Mouse (Mus musculus): Measurements from ENCODE around the gene Rnaseh2c.

DNA sequence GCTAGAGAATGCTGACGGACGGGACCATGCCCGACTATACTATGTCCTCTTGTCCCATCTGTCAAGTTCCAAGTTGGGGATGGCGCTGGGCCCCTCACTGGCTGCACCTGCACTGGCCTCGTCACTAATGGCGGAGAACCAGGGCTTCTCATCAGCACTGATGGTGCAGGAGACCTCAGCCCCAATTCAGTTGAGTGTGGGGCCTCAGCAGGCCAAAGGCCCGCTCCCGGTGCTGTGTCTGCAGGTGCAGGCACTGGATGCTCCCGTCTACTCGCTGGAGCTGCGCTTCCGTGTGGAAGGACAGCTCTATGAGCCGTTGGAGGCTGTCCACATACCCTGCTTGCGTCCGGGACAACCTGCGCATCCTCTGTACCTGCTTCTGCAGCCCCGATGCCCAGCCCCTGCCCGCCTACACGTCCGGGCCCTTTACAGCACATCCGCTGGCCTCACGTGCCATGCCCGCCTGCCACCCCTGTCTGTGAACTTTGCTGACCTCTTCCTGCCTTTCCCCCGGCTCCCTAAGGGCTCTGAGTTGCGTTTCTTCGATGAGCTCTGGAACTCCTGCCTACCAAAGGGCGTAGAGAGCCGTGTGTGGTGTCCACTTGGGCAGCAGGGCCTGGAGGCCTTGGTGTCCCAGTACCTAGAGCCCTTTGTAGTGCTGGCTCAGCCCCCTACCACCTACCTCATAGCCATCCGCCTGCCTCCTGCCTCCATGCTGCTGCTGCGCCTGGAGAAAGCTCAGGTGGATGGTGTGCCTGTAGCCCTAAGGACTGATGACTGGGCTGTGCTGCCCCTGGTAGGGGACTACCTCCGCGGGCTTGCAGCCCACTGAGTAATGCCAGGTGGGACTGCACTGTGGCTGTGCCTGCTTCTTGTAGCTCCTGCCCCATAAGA is 31.1 kb upstream of the Rnaseh2c start:
- TF ChIP-seq CTCF (IDR thresholded peaks at IDR 0.05; ENCODE audit: extremely low read depth, insufficient read depth, low read length) = no peak
- TF ChIP-seq POLR2A (IDR thresholded peaks at IDR 0.05; ENCODE audit: extremely low read depth, insufficient read depth, low read length) = no peak
